Mouse (Mus musculus) bone marrow macrophage, adult 2 months (primary cell): Measurements from ENCODE around the gene Gm10577. TPM values are rescaled to one million over a fixed set of nuclear protein-coding genes. Genes with fewer than 3 reads are reported as not detected.

ENCODE experiments used
- H3K27ac ChIP-seq: 2 replicates; pipeline ENCODE4 v1.5.1; 2012; ENCODE audit warnings: low read depth, low read length; ENCODE audit not compliant: insufficient read depth
- H3K4me1 ChIP-seq: 2 replicates; pipeline ENCODE4 v1.6.1; 2012; ENCODE audit warnings: low read length; ENCODE audit not compliant: control insufficient read depth, insufficient read depth
- H3K4me3 ChIP-seq: 2 replicates; pipeline ENCODE4 v1.5.1; 2012; ENCODE audit warnings: mild to moderate bottlenecking, low read length, moderate library complexity; ENCODE audit not compliant: insufficient read depth
- CTCF ChIP-seq: IDR thresholded peaks from 2 replicates; pipeline ENCODE4 v1.5.1; 2012; ENCODE audit warnings: low read depth, mild to moderate bottlenecking, low read length, moderate library complexity
- POLR2A ChIP-seq: IDR thresholded peaks from 2 replicates; pipeline ENCODE4 v1.6.1; 2012; ENCODE audit warnings: mild to moderate bottlenecking, low read depth, low read length, borderline replicate concordance
- polyA plus RNA-seq: library from polyadenylated mRNA; stranded (reverse); fragments of >200 nt; gene quantifications from 2 replicates; pipeline ENCODE4 v1.2.4, GENCODE M21; 2012; ENCODE audit not compliant: missing spikeins, insufficient read depth, insufficient read length

Gene Gm10577
- polyA plus RNA-seq, 1 experiment: not detected

DNA sequence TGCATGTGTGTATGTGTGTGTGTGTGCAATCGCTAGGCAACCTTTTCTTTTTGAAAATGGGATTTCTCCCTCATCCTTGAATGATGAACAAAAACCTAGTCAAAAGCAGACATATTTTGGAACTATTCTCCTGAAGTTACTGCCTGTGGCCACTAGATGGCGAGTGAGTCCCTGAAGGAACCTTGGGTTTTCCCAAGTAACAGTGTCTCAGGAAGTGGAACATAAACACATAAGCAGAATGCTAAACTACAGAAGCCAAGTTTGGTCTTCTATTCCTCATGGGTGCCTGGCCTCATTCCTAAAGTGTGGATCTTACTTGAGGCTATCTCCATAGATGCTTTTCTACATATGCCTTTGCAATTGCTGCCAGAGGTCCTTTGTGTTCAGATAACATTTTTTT lies 22.4 kb downstream of the Gm10577 start:
- no peak overlapping the region for H3K4me3 ChIP-seq
- H3K4me1 ChIP-seq: no peaks in the 10 kb centered on the region
- H3K27ac ChIP-seq: no peak overlapping the region
- TF ChIP-seq POLR2A: no peak
- TF ChIP-seq CTCF: no peak

DNA sequence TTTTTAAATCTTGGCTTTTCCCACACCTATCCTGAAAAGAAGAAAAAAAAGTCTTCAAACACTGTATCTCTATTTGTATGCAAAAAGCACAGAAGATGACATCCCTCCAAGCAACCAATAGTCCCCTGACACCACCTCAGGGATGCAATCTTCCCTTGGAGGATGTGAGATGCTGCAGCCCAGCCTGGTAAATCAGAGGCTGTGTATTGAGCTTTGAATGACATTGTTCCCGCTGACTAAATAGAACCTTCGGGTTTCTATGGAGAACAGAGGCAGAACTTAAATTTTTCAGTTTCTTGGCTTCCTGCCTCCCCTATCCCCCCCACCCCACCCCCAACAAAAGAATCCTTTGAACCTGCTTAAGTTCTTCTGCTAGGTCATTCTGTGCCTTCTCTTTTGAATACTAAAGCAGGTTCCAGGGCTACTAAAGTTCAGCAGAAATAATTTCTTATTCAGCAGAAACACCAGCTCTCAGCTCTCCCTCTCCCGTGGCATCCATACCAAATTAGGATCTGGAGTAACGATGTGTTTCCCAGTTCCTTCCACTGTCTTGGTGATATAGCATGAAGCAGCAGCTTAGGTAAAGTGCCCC lies 24.3 kb downstream of the Gm10577 start:
- Histone ChIP-seq H3K27ac (no peak overlapping the region), H3K4me3 (no peak overlapping the region), H3K4me1 (no peaks in the 10 kb centered on the region)
- TF ChIP-seq POLR2A: no peak
- TF ChIP-seq CTCF: no peak

- no peaks in the 10 kb centered on the region for H3K4me1 ChIP-seq
- no peak overlapping the region for H3K27ac ChIP-seq
- H3K4me3 ChIP-seq: no peak overlapping the region
- no peak for TF ChIP-seq CTCF
- no peak for TF ChIP-seq POLR2A
These were observed 24.9 kb downstream of the Gm10577 start for GRCm38 (mm10) chr4:100995617-100996016.

DNA sequence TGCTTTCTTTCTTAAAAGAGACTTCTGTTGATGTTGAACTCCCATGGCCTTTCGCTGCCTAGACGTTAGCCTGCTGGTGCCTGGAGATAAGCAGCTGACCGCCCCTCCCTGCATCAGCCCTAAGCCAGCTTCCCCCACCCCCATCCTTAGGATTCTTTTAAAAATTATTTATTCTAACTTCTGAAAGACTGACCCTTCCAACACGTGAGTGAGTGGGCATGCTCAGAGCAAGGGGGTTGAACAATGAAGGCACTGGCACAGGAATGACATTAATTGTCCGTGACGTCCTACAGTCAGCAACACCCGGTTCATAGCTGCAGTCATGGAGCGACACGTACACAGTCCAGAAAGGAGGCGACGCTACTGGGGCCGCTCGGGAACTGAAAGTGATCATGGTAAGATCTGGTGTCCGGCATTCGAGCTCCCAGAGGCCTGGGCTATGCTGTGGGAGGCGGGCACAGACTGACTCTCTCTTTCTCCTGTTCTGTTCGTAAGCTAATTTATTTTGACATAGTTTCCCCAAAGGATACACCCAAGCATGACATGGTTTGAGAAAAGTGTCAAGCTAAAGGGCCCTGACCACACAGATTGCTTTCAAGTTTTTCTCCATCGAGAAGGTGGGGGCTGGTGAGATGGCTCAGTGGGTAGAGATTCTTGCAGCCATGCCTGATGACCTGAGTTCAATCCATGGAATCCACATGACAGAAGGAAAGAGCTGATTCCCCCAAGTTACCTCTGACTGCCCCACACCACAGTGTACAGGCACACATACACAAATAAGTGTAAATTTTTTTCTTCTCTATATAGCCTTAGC lies 25.8 kb downstream of the Gm10577 start:
- Histone ChIP-seq H3K4me3 (no peak overlapping the region), H3K4me1 (no peaks in the 10 kb centered on the region), H3K27ac (no peak overlapping the region)
- no peak for TF ChIP-seq CTCF
- TF ChIP-seq POLR2A: no peak

GRCm38 (mm10) chr4:100992086-100992485 lies 28.4 kb downstream of the Gm10577 start:
- no peak overlapping the region for H3K27ac ChIP-seq
- no peaks in the 10 kb centered on the region for H3K4me1 ChIP-seq
- TF ChIP-seq CTCF (no peak), POLR2A (no peak)
- no peak overlapping the region for H3K4me3 ChIP-seq

GRCm38 (mm10) chr4:100990996-100991395 lies 29.5 kb downstream of the Gm10577 start:
- no peak for TF ChIP-seq POLR2A
- Histone ChIP-seq H3K27ac (no peak overlapping the region), H3K4me1 (no peaks in the 10 kb centered on the region)

DNA sequence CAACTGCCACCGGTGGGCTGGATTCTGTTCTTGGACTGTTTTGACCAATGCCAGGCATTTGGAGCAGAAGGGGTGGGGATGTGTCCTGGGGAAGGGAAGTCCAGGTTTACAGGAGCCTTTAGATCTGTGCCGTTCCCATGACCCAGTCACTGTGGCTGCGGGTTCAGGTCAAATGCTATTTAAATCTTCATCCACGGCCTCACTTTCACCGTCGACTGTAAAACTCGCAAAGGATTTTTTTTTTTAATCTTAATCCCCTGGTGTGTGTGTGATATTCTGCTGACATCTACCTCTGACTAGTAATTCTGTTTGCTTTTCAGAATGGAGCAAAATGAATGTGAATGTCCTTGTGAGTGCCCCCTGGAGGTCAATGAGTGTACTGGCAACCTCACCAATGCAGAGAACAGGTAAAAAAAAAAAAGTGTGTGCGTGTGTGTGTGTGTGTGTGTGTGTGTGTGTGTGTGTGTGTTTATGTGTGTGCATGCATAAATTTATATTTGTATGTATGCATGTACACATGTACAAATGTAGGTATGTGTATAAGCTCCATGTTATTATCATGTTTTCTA lies 32.2 kb downstream of the Gm10577 start:
- Histone ChIP-seq H3K4me1 (no peaks in the 10 kb centered on the region), H3K4me3 (no peak overlapping the region), H3K27ac (no peak overlapping the region)
- TF ChIP-seq CTCF (no peak), POLR2A (no peak)

More at GRCm38 (mm10) chr4:100990996-100991395, 29.5 kb downstream of the Gm10577 start:
- no peak overlapping the region for H3K4me3 ChIP-seq

- H3K4me3 ChIP-seq: no peak overlapping the region
- no peak for TF ChIP-seq CTCF
- TF ChIP-seq POLR2A: no peak
- H3K4me1 ChIP-seq: no peaks in the 10 kb centered on the region
- H3K27ac ChIP-seq: no peak overlapping the region
These were observed 33.3 kb downstream of the Gm10577 start for GRCm38 (mm10) chr4:100987187-100987586.

- no peak for TF ChIP-seq POLR2A
- TF ChIP-seq CTCF: no peak
These were observed 43.0 kb downstream of the Gm10577 start for GRCm38 (mm10) chr4:100977522-100977921.

DNA sequence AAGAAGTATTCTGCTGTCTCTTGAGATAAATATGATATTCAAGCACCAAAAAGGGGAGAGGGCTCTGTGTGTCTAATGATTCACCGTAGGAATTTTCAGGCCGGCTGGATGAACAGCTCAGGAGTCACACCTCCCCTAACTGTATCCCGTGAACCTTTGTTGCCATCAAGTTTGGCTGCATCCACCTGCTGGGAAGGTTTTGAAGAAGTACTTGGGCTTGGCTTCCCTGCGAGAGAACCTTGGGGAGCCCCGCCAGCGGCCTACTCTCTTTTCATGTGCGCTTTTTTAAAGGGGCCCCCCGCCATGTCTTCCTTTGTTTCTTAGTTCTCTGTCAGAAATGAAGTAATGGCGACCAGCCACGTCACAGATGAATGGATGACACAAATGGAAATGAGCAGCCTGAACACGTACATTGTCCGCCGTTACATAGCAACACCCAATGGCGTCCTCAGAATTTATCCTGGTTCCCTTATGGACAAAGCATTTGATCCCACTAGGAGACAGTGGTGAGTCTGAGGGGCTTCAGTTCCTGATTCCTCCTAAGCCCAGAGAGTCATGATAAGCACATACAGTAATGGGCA lies 46.0 kb downstream of the Gm10577 start:
- no peak overlapping the region for H3K27ac ChIP-seq
- H3K4me1 ChIP-seq: no peaks in the 10 kb centered on the region
- no peak overlapping the region for H3K4me3 ChIP-seq
- no peak for TF ChIP-seq CTCF
- TF ChIP-seq POLR2A: no peak

More at GRCm38 (mm10) chr4:100977522-100977921, 43.0 kb downstream of the Gm10577 start:
- H3K4me3 ChIP-seq: no peak overlapping the region
- H3K4me1 ChIP-seq: no peaks in the 10 kb centered on the region
- no peak overlapping the region for H3K27ac ChIP-seq
